Mouse (Mus musculus) R1 (cell line): ENCODE measurements at regions not wholly inside any gene's neighbourhood (a gene's known extent, or its start where the extent isn't known, plus 50 kb on each side); places are given as distances from the start of the nearest gene placed in this dataset.

Experiments
- DNase-seq: peaks from one replicate; pipeline ENCODE4 v3.0.0-alpha.2; 2018; ENCODE audit warnings: low read depth, low spot score

DNA sequence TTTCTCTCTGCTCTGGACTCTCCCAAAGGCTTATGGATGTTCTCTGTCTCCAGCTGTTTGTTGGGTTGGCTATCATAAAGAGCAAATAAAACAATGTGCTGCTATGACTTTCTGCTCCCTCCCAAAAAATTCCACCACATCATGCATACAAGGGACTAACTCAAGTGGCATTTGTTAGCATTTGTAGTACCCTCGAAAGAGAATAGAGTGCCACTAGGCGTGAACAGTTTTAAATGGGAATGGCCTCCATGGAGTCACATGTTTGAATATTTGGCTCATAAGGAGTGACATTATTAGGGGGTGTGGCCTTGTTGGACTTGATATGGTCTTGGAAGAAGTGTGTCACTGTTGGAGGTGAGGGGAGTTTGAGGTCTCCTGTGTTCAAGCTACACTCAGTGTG, 86.5 kb upstream of the Serbp1 start:
- DNase-seq, result no peak

DNA sequence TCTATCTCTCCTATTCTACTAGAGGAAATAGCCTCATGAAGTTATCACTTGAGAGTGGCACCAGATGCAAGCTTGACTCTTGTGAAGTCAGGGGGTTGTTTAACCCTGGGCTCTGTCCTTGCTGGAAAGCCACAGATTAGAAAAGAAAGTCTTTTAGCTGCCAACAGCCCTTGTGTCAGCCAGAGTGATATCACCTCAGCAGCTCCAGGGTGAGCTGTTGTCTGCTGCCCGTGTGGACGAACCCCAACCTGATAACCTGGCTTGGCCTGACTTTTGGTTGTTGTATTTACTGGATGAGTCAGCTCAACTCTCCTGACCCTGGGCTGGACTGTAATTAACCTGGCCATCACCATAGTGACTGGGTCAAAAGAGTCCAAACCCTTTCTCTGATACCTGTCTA, 88.6 kb upstream of the Serbp1 start:
- no peak for DNase-seq

DNA sequence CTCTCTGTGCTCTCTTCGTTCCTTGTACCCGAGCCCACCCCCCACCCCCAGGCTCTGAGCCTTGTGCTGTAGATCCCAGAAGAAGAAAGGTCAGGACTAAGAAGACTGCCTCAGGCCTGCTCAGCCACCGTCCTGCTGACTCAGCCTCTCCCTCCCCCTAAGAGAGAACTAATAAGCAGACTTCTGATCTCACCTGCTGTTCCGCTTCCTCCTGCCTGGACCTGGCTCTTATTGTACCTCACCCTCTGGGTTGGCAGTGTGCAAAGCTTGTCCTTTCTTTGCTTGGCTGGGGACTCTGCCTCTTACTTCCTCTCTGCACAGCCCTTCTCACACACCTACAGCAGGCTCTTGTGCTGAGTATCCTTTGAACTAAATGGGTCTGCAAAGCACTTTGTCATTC, 91.3 kb upstream of the Serbp1 start:
- DNase-seq, result peak; percentile 98

DNA sequence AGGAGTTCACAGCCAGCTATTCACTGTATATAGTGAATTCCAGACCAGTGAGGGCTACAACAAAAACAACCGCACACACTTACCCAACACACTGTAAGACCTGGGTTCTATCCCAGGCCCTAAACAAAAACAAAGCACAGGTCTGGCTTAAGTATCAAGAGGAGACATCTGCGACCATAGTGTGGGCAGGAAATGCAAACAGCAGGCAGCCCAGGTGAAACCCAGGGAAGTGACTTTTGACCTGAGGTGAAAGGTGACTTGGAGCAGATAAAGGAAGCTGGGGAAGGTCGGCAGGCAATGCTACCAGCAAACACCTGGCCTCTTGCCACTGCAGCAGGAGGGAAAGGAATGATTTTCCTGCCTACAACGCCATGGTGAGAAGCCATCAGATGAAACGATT, 92.0 kb upstream of the Serbp1 start:
- peak; percentile 99 for DNase-seq

DNA sequence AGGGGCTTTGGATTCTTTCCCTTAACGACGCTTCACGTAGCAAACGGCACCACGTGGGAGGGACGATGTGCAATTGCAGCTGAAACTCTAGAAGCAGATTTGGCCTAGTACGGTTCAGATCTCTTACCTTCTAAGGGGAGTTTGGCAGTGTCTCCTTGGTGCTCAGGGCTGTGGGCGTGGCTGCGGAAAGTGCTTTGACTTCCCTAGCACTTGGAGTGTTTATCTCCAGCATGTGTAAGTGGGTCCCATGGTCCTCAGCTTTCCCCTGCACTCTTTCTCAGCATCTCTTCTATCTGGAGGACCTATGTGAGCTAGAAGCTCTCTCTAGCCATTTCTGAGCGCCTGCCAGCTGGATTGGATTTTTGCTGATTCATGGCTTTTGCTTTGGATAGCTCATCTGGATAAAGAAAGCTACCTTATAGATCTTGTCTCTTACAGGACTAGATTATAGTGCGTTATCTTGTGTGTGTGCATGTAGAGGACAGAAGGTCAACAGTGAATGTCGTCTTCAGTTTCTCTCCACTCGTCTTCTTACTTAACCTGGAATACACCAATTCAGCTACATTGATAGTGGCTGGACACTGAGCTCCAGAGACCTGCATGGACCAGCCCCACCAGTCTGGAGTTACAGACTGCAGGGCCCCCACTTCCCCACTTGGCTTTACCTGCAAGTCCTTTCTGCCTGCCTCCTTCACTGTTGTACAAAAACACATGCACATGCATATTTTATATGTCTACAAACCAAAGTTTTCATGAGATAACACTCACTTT, 92.8 kb upstream of the Serbp1 start:
- DNase-seq, result peak; percentile 92

DNA sequence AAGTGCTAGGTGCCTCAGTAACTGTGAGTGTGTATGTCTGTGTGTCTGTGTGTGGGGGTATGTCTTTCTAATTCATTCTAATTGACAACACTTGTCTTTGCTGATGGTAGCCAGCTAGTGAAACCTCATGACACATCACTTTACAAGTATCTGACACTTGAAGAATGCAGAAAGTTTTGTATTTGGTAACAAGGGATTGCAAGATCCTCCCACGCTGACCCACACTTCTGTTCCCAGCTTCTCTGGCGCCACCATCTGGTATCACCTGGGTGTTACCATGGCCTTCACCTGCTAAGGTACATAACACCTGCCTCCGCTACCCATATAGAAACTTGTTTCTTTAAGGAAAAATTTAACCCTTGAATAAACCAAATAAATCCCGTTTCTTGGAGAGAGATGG, 95.8 kb upstream of the Serbp1 start:
- DNase-seq, result peak; percentile 72

DNA sequence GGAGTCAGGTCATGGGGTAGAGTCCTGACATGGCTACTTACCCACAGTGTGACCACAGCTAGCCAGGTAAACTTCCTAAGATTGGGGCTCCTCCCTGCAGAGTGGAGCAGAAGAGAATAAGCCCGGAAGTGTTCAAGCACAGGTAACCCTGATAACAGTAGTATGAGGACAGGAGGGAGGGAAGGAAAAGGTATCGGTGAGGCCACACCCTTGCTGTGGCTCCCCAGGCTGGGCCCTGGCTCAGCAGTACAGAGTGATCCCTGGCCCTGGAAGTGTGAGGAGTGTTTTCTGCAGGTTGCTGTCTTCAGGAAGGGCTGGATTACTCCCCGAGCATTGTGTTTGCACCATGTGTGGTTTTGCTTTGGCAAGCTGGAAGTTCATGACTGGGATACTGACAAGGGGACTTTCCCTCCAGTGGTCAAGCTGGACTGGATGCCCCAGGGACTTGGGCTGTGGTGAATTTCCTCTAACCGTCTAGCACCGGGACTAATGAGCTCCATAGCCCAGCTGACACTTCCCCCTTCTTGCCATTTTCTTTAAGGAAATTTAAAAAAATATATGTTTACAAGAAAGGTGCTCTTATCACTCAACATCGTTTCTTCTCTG, 97.2 kb upstream of the Serbp1 start:
- no peak for DNase-seq

DNA sequence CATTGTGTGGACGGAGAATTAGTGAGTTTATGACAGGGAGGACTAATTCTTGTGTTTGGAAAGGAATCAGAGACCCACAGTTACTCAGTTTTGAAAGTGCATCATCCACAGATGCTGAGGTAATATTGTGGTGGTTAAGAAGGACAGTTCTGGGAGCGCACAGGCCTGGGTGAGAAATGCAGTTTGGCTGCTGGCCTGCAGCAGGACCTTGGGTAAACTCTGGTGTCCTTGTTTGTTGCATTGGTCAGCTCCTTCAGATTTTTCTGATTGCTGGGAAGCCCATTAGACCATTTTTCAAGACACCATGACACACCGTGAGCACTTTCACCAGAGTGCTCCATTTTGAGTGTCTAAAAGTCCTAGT, 99.0 kb upstream of the Serbp1 start:
- no peak for DNase-seq

DNA sequence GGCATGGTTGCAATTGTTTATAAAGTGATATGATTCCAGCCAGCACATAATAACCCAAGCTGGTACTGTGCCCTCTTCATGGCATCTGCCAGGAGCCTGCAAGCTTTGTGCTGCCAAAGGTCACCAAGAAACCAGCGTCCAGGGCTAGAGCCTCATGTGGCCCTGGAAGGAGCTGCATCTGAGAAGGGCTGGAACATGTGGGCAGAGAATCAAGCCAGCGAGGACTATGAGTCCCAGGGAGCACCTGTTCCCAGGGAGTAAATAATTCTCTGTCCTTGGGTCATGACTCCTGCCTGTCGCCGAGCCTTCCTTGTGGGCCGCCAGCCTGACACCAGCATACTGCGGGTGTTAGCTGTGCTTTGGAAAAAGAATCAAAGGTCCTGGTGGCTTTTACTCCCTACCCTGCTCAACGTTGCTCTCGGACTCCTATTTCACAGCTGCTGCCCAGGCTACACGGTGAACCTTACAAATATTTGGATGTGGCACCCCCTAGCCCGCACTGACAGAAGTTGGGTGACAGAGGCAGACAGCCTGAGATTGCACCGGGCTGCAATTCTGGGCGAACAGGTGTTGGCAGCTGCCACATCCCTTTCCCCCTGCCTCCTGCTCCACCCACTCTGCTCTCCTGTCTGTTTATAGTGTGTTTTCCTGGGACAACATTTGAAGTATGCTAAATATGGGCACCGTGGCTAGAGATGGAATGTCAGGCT, 99.5 kb upstream of the Serbp1 start:
- peak; percentile 37 for DNase-seq

DNA sequence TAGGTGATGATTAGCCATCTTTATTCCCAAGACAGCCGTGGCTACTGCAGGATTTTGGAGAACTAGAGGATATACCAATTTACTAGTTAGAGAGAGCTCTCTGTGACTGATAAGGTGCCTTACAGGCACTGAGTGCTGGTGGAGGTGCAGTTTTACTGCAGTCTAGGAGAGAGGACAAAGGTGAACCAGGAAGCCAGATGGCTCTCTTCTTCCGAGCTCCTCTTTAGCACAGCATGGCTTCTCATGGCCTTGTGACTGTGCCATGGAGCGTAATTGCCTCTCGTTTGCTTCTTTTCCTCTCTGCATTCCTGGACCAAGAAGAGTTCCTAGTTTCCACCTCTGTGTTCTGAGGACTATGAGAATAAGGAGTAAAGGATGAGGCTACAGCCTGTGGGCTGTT, 100.2 kb upstream of the Gadd45a start:
- DNase-seq, result no peak

DNA sequence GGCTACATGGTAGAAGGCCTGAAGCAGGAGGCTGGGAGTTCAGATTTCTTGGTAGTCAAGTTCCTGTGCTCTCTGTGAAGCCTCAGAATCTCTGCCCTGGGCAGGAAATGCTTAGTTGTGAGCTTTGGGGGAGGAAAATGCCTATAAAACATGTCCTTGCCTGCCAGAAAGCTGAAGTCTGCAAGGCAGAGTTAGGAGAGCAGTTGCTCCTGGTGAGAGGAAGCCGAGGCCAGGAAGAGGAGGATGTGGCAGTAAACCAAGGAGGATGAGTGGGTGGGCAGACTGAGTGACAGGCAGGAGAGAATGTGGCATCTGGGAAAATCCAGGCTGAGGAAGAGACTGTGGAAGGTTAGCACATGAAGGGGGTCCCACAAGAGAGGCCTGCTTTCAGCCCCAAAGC, 97.7 kb upstream of the Gadd45a start:
- no peak for DNase-seq

DNA sequence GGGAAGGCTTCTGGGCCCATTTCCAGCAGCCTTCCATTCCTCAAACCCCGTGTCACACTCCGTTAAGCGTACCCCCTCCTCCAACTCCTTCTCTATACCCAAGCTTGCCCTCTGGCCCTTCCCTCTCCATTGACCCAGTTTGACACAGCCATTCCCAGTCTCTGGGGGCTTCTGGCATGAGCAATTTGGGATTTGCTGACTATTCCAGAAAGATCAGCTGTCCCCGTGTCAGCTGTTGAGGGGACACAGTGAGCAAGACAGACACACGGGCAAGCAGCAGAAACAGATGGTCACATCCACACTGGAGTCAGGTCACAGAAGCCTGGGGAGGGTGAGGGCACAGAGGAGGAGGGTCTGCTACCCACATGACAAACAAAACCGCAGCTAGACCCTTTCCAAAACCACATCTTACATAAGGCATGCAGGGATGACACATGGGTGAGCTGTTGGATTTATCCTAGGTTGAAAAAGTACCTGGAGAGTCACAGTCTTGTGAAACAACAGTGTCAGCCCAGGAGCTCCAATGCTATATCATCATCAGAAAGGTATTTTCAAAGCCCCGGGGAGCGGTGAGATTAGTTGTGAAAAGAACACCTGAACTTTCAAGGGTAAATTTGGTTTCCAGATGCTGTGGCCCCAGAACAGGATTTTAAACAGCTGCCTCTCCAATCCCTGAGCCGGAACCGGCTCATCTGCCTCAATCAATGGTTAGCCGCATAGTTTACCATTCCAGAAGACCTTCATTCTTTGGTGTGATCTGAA, 93.5 kb upstream of the Gadd45a start:
- DNase-seq, result peak; percentile 55

DNA sequence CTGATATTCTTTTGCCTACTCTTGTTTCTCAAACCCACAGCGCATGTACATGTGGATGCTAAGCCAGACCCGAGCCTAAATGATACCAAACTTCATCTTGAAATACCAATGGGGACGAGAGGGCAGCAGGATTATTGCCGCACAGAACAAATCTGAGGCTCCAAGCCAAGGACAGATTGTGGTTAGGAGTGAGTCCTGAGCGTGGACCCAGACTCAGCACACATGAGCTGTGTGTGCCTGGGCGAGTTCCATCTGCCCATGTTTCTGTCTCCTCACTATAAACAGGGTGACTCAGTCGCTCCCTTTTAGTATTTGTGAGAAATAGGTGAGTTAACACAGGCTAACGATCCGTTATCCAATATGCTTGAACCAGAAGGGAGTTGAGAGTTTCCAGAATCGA, 92.4 kb upstream of the Gadd45a start:
- no peak for DNase-seq

DNA sequence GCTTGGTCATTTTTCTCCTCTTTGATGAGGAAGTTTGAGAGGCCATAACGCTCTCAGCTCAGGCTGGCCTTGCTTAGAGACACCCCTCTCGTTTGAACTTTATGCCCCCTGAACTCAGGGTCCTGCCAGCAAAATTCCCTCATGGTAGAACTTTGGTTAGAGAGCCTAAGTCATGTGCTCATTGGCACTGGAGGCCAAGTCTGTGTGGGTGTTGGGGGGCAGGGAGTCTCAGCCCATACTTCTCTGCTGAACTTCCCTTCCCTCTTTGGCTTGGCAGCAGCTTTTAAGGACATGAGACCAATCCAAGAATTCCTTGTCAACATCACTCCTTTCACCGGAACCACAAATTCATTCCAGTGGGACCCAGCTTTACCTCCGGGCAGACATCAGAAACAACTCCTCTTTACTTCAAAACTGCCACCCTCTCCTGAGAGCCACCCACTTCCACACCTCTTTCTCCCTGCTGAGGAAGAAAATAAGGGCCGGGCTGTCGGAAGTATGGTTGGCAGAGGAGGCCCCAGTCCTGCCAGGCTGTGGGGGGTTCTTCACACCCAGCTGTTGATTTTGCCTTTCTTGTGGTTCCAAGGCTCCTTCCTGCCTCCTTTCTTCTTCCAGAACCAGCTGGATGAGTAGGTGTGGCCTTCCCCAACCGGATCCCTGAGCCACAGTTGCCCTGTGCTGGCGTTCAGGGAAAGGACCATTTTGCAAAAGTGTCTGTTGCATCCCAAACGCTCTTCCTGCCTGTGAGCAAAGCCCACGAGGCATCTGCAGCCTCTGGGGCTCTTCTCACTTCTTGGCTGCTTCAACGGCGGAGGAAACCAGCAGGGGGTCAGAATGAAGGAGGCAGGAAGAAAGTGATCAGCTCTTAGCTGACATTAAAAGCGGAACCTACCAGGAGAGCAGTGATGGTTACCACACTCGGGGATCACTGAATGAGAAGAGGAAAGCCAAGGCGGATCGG, 91.5 kb upstream of the Gadd45a start:
- DNase-seq, result peak; percentile 75

DNA sequence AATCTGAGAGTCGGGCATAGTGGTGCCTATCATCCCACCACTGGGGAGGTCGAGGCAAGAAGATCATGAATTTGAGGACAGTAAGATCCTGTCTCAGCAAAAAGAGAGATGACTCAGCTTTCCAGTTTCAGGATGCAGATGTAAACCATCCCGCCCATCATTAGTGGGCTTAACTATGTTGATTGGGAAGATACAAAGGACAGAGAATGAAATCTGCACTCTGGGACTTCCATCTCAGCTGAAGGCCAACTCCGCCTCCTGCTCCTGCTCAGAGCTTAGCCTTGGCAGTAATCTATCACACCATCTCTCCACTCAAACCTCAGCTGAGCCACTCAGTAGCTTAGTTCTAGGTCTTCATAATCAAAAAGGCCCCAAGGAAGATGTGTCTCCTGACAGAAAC, 90.5 kb upstream of the Gadd45a start:
- DNase-seq, result peak; percentile 59

DNA sequence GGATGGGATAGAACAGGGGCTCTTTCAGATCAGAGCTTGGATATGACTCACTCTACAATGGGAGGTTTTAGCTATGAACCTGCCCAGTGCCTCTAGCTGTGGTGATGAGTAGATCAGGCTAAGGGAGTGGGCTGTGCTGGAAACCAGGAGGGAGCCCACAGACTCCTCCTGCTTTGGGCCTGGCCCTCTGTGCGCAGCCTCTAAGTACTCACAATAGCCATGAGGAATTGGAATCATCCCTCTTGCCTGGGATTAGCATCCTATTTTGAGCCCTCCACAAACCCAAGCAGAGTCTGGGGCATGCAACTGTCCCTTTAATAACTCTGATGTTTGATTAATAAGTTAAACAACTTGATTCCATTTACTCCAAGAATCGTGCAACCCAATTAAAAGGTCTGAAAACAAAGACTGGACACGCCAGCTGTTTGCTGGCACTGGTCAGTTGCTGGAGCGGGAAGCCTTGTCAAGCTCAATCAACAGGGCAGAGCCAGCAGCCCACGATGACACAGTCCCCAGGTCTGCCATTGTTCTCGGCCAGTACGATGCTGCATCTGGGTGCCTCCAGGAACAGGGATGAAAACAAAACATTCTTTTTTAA, 88.6 kb upstream of the Gadd45a start:
- peak; percentile 49 for DNase-seq

DNA sequence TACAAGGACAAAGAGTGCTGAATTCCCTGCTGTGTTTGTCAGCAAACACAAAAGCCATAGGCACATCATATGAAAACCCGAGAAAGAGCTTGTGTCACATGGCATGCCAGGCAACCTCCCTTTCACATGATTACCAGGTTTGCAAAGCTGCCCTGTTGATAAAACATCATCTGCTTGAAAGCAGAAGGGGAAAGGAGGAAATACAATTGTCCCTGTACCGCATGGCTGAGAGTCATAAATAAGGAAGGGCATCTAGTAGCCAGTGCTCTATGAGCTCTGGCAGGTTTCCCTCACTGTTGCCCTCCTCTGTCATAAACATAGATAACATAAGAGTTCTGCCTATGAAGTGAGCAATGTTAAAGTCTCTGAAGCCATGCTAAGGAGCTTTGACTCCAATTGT, 86.8 kb upstream of the Gadd45a start:
- DNase-seq, result no peak

DNA sequence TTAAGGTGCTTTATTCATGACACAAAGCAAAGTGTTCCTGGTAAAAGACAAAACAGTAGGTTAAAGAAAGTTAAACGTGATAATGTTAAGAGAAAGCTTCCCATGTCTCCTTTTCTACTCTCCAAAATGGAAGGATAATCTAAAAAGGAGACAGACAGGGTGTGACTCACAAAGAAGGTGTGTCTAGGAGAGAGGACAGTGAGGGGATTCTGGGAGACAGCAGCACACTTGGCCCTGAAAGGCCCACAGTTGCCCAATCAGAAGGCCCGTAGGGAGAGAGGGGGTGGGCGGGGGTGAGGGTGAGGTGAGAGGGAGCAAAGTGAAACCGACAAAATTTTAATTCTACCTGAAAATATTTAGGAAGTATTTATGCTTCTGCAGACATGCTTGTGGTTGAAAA, 85.8 kb upstream of the Gadd45a start:
- DNase-seq, result peak; percentile 72

DNA sequence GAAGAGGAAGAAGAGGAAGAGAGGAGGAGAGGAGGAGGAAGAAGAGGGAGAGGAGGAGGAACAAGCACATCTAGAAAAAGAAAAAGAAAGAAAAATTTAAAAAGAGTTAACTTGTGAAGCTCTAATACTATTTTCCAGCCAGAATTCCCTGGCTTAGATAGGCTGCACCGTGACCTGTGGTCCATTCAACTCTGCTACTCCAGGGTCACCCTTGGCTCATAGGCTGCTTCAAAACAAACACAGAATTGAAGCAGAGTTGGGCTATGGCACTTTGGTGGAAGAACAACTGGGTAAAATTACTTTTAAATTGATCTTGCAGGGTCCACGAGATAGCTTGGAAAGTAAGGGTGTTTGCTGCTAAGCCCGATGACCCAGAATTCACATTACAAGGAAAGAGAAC, 79.0 kb upstream of the Gadd45a start:
- DNase-seq, result no peak

DNA sequence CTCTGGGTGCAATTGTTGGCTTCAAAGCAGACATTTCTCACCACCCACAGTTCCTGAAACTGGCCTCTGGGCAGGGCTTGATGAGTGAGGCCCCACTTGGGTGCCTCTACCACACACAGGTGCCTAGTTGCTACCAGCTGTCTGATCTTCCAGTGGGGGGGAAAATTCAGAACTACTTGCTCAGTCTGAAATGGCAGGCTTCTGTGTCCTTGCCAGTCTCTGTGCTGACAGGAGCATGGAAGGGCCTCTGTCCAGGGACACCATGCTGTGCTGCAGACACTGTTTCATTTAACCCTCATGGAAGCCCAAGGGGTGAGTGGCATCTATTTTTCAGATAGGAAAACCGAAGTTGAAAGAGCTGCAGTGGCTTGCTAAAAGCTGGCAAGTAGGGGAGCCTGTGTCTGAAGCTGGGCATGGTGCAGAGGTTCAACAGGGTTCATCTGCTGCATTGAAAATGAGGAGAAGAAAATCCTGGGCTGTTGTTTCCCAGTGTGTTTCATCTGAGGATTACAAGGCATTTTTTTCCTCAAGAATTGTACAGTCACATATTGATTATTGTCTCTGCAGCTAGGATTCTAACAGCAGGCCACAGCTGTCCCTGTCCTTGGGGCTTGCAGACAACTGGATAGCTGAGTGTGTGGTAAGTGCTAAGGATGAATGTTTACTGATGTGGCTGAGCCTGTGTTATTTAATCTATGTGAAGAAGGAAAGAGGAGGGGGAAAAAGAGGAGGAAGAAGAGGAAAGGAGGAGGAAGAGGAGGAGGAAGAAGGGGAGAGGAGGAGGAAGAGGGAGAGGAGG, 78.4 kb upstream of the Gadd45a start:
- DNase-seq, result no peak
